Comparison of ENCODE assay signal across 17 mouse cellular contexts in the genomic region with DNA sequence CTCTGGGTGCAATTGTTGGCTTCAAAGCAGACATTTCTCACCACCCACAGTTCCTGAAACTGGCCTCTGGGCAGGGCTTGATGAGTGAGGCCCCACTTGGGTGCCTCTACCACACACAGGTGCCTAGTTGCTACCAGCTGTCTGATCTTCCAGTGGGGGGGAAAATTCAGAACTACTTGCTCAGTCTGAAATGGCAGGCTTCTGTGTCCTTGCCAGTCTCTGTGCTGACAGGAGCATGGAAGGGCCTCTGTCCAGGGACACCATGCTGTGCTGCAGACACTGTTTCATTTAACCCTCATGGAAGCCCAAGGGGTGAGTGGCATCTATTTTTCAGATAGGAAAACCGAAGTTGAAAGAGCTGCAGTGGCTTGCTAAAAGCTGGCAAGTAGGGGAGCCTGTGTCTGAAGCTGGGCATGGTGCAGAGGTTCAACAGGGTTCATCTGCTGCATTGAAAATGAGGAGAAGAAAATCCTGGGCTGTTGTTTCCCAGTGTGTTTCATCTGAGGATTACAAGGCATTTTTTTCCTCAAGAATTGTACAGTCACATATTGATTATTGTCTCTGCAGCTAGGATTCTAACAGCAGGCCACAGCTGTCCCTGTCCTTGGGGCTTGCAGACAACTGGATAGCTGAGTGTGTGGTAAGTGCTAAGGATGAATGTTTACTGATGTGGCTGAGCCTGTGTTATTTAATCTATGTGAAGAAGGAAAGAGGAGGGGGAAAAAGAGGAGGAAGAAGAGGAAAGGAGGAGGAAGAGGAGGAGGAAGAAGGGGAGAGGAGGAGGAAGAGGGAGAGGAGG.
DNase-seq lines count a peak whose midpoint lies in the region; ATAC-seq lines count a peak whose summit lies in the region.
"Had no signal": no experiment of that assay in that cellular context is flagged by ENCODE, and none has a peak within 500 bp of the region (broad histone marks: within the 10 kb centered on the region; RNA-seq: fewer than 3 reads in every experiment).

No protein-coding gene starts in this region.

- peak; percentile 16; the same call in 1 of the 2 replicates for ATAC-seq in cerebellum, adult (ENCODE audit: insufficient number of reproducible peaks, low FRiP score, low TSS enrichment)
- no peak for ATAC-seq in hindbrain, embryonic 11.5 days (ENCODE audit: low FRiP score)
- no peak for ATAC-seq in hindbrain, embryonic 14.5 days (ENCODE audit: low FRiP score)
- ATAC-seq in midbrain, embryonic 11.5 days (ENCODE audit: low FRiP score), result peak; percentile 28; the same call in 1 of the 2 replicates
- no peak for ATAC-seq in midbrain, embryonic 15.5 days (replicated peaks)
- ATAC-seq in megakaryocyte, adult 5-6 weeks (ENCODE audit: poor library complexity, severe bottlenecking), result 0 out of 2 replicates have a peak, but pooled peaks have one; percentile 29
- ATAC-seq: CD4-positive, CD25-positive, alpha-beta regulatory T cell, adult 4 months had no signal

- H3K4me1 ChIP-seq in hindbrain, embryonic 11.5 days (replicated peaks; ENCODE audit: control insufficient read depth, insufficient read depth, low read length), result no peaks in the 10 kb centered on the region
- H3K4me1 ChIP-seq in hindbrain, embryonic 14.5 days (replicated peaks; ENCODE audit: control insufficient read depth, insufficient read depth, low read length), result 0 out of 2 replicates have a peak, but pooled peaks cover 13% of the 10 kb centered on the region
- no peaks in the 10 kb centered on the region for H3K4me1 ChIP-seq in midbrain, embryonic 11.5 days (ENCODE audit: control insufficient read depth, insufficient read depth, low read length)
- H3K4me1 ChIP-seq in midbrain, embryonic 15.5 days, result peaks cover 7% of the 10 kb centered on the region

- no peaks in the 10 kb centered on the region for H3K9me3 ChIP-seq in hindbrain, embryonic 11.5 days (ENCODE audit: control insufficient read depth, low read length)
- no peaks in the 10 kb centered on the region for H3K9me3 ChIP-seq in hindbrain, embryonic 14.5 days (ENCODE audit: control insufficient read depth, low read length)
- no peaks in the 10 kb centered on the region for H3K9me3 ChIP-seq in midbrain, embryonic 11.5 days (ENCODE audit: control insufficient read depth, low read length)
- no peaks in the 10 kb centered on the region for H3K9me3 ChIP-seq in midbrain, embryonic 15.5 days
- H3K9me3 ChIP-seq: embryonic facial prominence, embryonic 15.5 days; forebrain, embryonic 10.5 days had no signal

- H3K36me3 ChIP-seq in hindbrain, embryonic 11.5 days (ENCODE audit: control insufficient read depth, insufficient read depth, low read length), result no peaks in the 10 kb centered on the region
- no peaks in the 10 kb centered on the region for H3K36me3 ChIP-seq in hindbrain, embryonic 14.5 days (replicated peaks; ENCODE audit: control insufficient read depth, insufficient read depth)
- no peaks in the 10 kb centered on the region for H3K36me3 ChIP-seq in midbrain, embryonic 11.5 days (ENCODE audit: control insufficient read depth, insufficient read depth, low read length)
- H3K36me3 ChIP-seq in midbrain, embryonic 15.5 days (replicated peaks), result no peaks in the 10 kb centered on the region
- H3K36me3 ChIP-seq: embryonic facial prominence, embryonic 15.5 days; forebrain, embryonic 10.5 days had no signal

- WGBS in hindbrain, embryonic 11.5 days, result 44% methylated on average over 1 of the region's 1 CpGs
- 34% methylated on average over 1 of the region's 1 CpGs for WGBS in hindbrain, embryonic 14.5 days
- WGBS in midbrain, embryonic 11.5 days, result 37% methylated on average over 1 of the region's 1 CpGs
- 18% methylated on average over 1 of the region's 1 CpGs for WGBS in midbrain, embryonic 15.5 days

- no peak for DNase-seq in cerebellum, adult 11-12 months
- no peak for DNase-seq in hindbrain, embryonic 11.5 days (ENCODE audit: low spot score)
- DNase-seq in hindbrain, embryonic 14.5 days (ENCODE audit: low spot score), result no peak
- no peak for DNase-seq in midbrain, embryonic 11.5 days (ENCODE audit: low spot score, missing footprints)
- DNase-seq in frontal cortex, adult 2 months (ENCODE audit: extremely low spot score in 1 of 2, low spot score in 1 of 2), result no peak
- DNase-seq: adrenal gland, postnatal 14 days; embryo, embryonic 11 days; liver; liver, postnatal 0 days; right cerebral cortex, postnatal 25 days had no signal

- 0 out of 2 replicates have a peak overlapping the region, but pooled peaks have one; percentile 19 for H3K9ac ChIP-seq in hindbrain, embryonic 11.5 days (ENCODE audit: low read depth, low read length)
- no peak overlapping the region for H3K9ac ChIP-seq in hindbrain, embryonic 14.5 days
- no peak overlapping the region for H3K9ac ChIP-seq in midbrain, embryonic 11.5 days (ENCODE audit: low read length)
- H3K9ac ChIP-seq in midbrain, embryonic 15.5 days, result no peak overlapping the region
- H3K9ac ChIP-seq: embryonic facial prominence, embryonic 15.5 days; liver, postnatal 0 days had no signal

- no peaks in the 10 kb centered on the region for H3K27me3 ChIP-seq in hindbrain, embryonic 11.5 days (ENCODE audit: control insufficient read depth, insufficient read depth, low read length)
- H3K27me3 ChIP-seq in hindbrain, embryonic 14.5 days (ENCODE audit: control insufficient read depth, insufficient read depth, low read length), result no peaks in the 10 kb centered on the region
- no peaks in the 10 kb centered on the region for H3K27me3 ChIP-seq in midbrain, embryonic 11.5 days (ENCODE audit: control insufficient read depth, insufficient read depth, low read length)
- H3K27me3 ChIP-seq in midbrain, embryonic 15.5 days (replicated peaks), result no peaks in the 10 kb centered on the region
- H3K27me3 ChIP-seq: embryonic facial prominence, embryonic 15.5 days had no signal

- H3K27ac ChIP-seq in hindbrain, embryonic 11.5 days (ENCODE audit: low read depth, low read length), result no peak overlapping the region
- no peak overlapping the region for H3K27ac ChIP-seq in hindbrain, embryonic 14.5 days
- H3K27ac ChIP-seq in midbrain, embryonic 11.5 days (ENCODE audit: low read depth, low read length), result no peak overlapping the region
- H3K27ac ChIP-seq in midbrain, embryonic 15.5 days, result no peak overlapping the region
- H3K27ac ChIP-seq: embryonic facial prominence, embryonic 15.5 days; forebrain, embryonic 10.5 days; stomach, postnatal 0 days had no signal

- no peak overlapping the region for H3K4me3 ChIP-seq in hindbrain, embryonic 11.5 days (ENCODE audit: low read depth, low read length)
- no peak overlapping the region for H3K4me3 ChIP-seq in hindbrain, embryonic 14.5 days (replicated peaks; ENCODE audit: low read length)
- H3K4me3 ChIP-seq in midbrain, embryonic 11.5 days (ENCODE audit: low read depth, low read length), result no peak overlapping the region
- no peak overlapping the region for H3K4me3 ChIP-seq in midbrain, embryonic 15.5 days
- H3K4me3 ChIP-seq: embryonic facial prominence, embryonic 15.5 days; forebrain, embryonic 10.5 days had no signal

- no peak overlapping the region for H3K4me2 ChIP-seq in hindbrain, embryonic 11.5 days (replicated peaks; ENCODE audit: low read depth, low read length)
- no peak overlapping the region for H3K4me2 ChIP-seq in hindbrain, embryonic 14.5 days (replicated peaks)
- no peak overlapping the region for H3K4me2 ChIP-seq in midbrain, embryonic 11.5 days
- H3K4me2 ChIP-seq in midbrain, embryonic 15.5 days, result no peak overlapping the region
- H3K4me2 ChIP-seq: embryonic facial prominence, embryonic 15.5 days had no signal

Comparison
In these comparisons a context has a peak if more than half of its experiments do, and no peak if none do; other contexts are left out.
1. ATAC-seq: peak in cerebellum, adult (single experiment), midbrain, embryonic 11.5 days (single experiment) and megakaryocyte, adult 5-6 weeks (single experiment); none in hindbrain, embryonic 11.5 days (single experiment), hindbrain, embryonic 14.5 days (single experiment) and midbrain, embryonic 15.5 days (single experiment).